Mouse (Mus musculus) testis, postnatal 14 days (tissue): ENCODE results near the gene Slc4a4.
"Not testable (repeated sequence)": the region's sequence is repeated elsewhere in the genome, so short reads cannot be mapped to it uniquely, and the experiment has no call there.

Experiments used
- DNase-seq: peaks from one replicate; pipeline ENCODE4 v3.0.0; 2021; ENCODE audit warnings: low spot score

Slc4a4 gene

GRCm38 (mm10) chr5:89083476-89083875 is 196.9 kb downstream of the Slc4a4 start:
- DNase-seq: no peak

DNA sequence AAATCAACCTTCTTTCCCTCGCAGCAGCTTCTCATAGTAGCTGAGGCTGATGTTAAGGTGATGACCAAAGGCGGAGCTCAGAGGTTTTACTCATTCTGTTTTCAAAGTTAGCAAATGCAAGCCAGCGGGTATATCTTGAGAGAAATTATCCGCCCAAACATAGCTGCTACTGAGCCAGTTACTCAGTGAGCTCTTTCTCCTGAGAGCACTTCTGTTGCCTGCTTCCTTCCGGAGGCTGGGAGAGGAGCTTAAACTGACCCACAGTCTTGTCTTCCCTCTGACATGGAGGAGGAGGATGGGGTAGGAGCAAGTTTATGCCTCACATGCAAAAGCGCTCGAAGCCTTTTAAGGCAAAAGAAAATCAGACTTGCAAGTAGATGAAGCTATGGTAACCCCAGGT is 201.3 kb downstream of the Slc4a4 start:
- DNase-seq: no peak

DNA sequence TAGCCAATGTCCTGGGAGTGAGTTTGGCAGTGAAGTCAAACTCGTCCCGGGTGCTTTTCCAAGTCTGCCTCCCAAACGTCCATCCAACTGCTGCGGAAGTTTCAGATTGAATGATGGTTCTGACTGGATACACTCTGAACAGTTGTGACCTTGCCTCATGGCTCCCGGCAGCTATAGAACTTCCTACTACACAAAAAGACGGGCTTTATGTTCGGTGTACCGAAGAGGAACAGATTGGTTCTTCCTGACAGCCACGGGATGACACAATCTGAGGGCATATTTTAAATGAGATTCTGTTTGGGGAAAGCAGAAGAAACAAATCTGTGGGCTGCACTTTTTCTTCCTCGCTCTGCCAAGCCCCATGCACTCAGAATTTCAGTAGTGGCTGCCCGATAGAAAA is 201.8 kb downstream of the Slc4a4 start:
- DNase-seq: no peak

DNA sequence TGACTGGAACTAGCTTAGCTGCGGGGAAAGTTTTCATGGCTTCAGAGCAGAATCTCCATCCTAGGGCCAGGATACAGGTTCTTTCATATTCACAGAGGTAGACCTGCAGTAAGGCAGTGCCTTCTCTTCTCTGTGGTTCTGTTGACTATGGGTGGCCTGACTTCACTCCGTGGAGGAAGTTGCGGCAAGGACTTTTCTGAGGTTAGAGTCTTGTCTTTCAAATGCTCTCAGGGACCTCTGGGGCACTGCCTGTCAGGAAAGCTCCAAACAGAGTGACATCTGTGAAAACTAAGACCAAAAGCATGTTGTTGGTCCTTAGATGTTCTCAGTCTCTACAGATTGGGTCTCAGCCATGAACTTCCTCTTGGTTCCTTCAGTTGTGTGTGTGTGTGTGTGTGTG is 203.5 kb downstream of the Slc4a4 start:
- DNase-seq: no peak

GRCm38 (mm10) chr5:89096371-89096770 is 209.8 kb downstream of the Slc4a4 start:
- no peak for DNase-seq

DNA sequence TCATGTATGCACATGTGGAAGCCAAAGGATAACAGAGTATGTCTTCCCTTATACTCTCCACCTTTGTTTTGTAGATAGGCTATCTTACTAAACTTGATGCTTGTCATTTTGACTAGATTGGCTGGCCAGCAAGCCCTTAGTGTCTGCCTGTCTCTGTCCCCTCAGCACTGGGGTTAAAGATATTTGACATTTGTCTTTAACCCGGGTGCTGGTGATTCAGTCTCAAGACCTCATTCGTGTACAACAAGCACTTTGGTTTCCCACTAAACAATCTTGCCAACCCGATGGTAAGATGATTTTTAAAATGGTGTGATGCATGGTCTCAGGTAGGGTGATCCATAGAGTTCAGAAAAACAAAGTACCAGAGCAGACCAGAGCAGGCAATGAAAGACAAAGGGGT is 210.7 kb downstream of the Slc4a4 start:
- DNase-seq: no peak

- DNase-seq: no peak
Measured at GRCm38 (mm10) chr5:89098121-89098520, 211.5 kb downstream of the Slc4a4 start.

DNA sequence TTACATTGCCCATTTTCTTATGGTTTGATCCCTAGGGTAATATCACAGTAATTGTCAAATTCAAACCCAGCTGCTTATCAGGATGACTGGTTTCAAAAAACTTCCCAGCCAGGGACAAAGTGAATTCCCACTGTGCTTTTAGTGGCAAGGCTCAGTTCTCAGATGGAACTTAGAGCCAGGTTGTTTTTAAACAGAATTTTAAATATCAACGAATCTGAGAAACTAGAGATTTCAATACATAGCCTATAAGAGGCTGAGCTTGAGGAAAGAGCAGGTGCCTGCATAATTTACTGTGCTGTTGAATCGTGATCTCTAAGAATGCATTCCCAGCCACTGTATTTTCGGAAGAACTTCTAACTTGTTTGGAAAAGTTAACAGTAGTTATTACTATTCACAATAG is 213.3 kb downstream of the Slc4a4 start:
- no peak for DNase-seq

- DNase-seq: no peak
Measured at GRCm38 (mm10) chr5:89102560-89102959, 215.9 kb downstream of the Slc4a4 start.

- no peak for DNase-seq
Measured at GRCm38 (mm10) chr5:89105346-89105745, 218.7 kb downstream of the Slc4a4 start.

GRCm38 (mm10) chr5:89106217-89106616 is 219.6 kb downstream of the Slc4a4 start:
- no peak for DNase-seq

GRCm38 (mm10) chr5:89108809-89109208 is 222.2 kb downstream of the Slc4a4 start:
- no peak for DNase-seq

- DNase-seq: no peak
Measured at GRCm38 (mm10) chr5:89109832-89110231, 223.2 kb downstream of the Slc4a4 start.

GRCm38 (mm10) chr5:89111987-89112386 is 225.4 kb downstream of the Slc4a4 start:
- DNase-seq: not testable (repeated sequence)

- DNase-seq: no peak
Measured at GRCm38 (mm10) chr5:89120881-89121280, 234.3 kb downstream of the Slc4a4 start.

DNA sequence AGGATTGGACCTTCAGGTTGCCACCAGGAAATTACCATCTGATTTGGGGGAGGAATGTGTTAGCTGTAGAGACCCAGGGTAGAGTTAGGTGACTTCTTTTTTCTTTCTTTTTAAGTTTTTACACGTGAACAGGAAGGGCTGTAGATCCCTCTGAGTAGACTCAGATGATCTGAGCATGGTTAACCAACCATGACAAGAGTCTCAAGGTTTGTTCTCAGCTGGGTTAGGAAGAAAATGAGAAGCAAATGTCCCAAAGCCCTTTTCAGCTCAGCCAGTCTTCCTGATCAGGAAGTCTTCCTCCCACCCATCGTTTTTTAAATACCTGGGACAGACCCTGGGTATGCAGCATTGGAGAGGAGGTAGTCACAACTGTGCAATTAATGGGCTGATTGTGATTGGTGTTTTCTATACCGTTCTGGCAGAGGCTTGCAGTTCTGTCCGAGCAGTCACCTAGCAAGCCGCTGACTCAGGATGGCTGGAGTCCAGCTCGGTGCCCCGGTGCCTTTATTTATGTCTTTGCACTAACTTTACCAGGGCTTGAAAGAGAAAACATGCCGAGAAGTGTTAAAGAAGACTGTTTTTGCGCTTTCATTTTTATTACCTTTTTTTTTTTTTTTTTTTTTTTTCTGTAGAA is 236.8 kb downstream of the Slc4a4 start:
- no peak for DNase-seq

GRCm38 (mm10) chr5:89128210-89128609 is 241.6 kb downstream of the Slc4a4 start:
- DNase-seq: no peak

DNA sequence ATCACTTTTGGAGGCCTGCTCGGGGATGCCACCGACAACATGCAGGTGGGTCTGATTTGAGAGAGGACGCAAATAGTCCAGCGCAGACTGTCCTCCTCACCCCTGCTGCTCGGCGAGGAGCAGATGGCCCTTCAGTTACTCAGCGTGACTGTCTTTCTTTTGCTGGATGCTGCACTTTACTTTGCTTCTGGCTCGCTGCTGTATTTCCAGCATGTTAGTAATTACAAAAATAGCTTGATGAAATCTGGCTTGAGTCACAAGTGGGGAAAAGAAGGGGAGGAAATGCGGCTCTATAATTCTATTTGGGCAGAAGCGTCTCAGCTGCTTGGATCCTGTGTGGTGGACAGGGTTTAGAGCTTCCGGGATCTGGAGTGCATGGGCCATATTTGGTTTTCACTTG is 249.2 kb downstream of the Slc4a4 start:
- DNase-seq: no peak

- no peak for DNase-seq
Measured at GRCm38 (mm10) chr5:89140070-89140469, 253.5 kb downstream of the Slc4a4 start.

DNA sequence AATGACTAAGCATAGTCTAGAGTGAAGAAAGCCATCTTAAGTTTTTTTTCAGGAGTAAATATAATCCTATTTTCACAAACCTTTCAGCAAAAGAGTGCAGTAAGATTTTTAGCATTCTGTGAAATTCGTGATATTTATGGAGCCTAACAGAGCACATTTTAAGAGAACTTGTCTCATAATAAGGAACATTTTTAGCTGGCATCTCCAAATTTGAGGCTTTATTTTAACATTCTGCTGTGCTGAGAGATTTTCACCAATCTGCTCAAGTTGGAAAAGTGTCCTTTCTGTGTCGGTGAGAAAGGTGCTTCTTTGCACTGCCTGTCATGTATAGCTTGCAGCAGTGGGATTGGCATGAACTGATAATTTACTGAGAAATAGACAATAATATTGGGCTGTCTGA is 255.1 kb downstream of the Slc4a4 start:
- no peak for DNase-seq

DNA sequence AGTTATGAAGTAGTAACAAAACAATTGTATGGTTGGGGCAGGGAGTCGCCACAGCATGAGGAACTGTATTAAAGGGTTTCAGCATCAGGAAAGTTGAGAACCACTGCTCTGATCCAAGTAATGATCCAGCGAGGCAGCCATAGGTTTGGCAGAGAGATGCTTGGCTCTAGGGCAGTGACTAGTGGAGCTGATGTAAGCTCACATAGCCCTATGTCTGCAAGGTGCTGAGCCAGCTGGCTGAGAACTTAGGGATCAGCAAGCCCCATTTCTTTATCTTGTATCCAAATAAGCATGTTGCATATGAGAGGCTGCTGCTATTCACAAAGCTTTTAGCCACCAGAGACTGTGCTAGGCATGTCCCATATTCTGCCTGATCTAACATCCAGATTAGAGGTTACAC is 259.7 kb downstream of the Slc4a4 start:
- DNase-seq: no peak

- no peak for DNase-seq
Measured at GRCm38 (mm10) chr5:89147282-89147790, 260.7 kb downstream of the Slc4a4 start.

DNA sequence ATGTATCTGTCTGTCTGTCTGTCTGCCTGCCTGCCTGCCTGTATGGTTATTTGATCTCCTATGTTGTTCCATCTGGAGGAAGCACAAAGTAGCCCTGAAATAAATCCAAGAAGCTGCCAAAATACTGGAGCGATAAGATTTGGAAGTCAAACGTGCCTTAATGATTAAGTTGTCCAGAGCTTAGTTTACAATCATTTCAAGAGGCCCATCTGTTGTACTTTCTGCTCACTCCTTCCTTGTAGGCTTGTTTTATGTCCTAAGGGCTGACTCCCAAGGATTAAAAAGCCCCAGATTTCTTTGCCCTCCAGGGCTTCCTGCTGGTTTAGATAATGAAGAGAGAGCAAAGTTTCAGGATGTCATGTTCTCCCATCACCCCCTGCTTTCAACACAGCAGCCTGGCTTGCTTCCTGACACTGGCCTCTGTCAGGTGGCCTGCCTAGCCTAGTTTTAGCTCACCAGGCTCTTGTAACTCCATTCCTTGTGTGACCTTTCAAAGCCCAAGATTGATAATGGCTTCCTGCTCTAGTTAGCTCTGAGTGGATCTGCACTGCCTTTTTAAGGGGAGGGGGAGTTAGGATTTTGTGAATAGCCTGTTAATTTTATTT is 262.9 kb downstream of the Slc4a4 start:
- DNase-seq: no peak

DNA sequence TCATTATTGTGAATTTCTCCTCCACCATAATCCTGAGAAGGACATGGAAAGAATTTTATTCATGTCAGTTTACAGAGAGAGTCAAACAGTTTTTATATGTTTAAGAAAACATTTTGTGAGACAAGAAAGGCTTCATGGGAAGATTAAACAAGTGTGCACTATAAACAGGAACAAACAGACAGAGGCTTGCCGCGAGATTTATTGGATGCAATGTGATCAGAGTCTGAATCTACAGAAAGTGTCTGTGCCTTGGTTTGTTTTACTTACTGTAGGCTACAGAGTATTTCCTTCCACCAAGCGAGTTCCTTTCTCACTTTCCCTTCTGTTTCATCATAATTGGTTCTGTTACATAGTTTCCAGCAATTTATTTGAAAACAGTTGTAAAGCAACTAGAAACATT is 264.5 kb downstream of the Slc4a4 start:
- DNase-seq: no peak
